Mouse (Mus musculus) ovary, postnatal 10 days (tissue): ENCODE results near the gene Tenm1.

ENCODE experiments used
- DNase-seq: peaks from one replicate; pipeline ENCODE4 v3.0.0; 2022; ENCODE audit warnings: low spot score

Gene Tenm1

DNA sequence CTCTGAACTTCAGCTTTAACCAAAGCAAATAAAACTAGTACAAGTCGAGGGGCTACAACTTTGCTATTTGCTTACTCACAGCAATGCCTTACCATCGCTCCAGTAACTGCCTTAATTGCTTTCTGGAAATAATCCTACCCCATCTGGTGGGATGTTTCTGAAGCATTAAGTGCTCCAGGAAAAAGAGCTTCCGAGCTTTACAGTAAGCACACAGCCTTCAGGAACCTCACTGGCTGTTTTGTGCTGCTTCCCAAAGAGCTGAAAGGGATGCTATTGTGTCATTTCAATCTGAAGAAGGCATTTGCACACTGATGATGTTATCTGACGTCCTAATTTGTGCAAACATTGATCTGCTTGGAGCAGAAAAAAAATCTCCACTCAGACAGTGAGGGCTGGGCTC, 647.4 kb downstream of the Tenm1 start:
- DNase-seq: no peak

DNA sequence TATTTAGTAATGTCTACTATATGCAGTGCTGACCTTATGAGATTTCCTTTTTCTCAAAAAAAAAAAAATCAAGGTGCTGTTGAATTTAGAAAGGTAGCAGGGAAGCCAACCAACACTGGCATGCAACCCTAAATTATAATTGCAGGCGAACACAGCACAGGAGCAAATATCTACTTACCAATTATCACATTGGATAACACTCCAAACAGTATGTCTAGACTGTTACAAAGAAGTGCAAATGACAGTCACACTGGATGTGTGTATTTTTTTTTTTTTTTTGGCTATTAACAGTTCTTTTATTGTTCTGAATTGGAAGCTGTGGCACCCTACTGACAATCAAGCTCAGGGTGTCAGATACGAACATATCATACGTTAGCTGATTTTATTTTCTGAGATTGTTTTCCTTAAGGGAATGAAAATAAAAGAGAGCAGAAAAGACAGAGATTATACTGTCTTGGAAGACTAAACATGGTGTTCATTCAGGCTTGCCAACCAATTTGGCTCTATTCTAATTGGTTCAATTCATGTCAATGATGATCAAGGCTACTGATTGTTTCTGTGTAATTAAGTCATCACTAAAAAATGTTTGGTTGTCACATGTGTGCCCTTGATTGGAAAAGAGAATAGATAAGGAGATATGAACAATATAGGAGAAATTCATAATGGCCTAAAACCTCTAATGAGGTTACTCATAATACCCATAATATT, 710.7 kb downstream of the Tenm1 start:
- DNase-seq: no peak

DNA sequence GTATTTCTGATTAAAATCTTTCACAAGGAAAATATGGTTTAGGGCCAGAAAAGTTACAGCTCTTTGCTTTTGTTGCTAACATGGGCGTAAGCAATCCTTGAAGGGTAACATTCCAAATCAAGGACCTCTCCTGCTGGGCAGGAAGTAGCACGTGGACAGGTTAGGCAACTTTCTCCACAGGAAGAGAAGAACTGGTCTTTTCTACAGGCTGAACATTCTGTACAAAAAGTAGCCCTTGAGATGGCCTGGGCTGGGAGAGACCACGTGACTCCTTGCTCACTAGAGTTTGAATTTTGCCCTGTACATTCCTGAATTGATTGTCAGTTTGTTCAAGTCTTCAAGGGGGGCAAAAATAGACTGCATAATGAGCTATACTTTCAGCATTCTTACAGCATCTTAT, 728.6 kb downstream of the Tenm1 start:
- no peak for DNase-seq

DNA sequence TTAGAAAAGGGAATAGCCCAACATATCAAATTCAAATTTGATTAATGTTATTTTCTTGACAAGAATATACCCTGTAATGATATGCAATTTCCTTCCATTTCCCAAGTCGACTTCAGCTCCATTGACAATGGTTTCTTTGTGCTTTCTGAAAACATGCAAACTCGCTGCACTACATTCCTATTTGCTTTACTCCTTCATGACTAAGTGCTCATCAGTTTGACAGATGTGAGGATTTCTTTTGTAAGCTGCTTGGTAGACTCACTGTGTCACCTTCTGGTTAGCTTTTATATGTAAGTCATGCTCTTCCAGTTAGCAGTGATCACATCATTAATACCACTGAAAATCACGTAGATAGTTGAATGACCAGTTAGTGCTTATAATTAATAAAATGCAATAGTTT, 781.8 kb downstream of the Tenm1 start:
- DNase-seq: no peak

DNA sequence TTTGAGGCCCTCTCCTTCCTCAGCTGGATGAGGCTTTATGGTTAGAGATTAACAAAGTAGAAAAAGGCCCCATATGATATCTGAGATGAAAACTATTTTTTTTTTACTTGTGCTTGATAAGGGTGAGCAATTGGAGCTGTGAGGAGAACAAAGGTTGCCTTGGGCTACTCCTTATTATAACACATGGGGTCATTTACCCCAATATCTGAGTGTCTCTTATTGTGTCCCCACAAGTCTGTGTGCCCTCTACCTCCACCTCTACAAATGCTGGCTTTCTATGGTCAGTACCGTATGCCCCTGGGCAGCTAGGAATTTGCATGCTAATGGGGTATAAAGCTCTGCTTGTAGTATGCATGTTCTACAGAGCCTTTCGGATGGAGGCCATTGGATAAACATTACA, 848.4 kb downstream of the Tenm1 start:
- DNase-seq: no peak

DNA sequence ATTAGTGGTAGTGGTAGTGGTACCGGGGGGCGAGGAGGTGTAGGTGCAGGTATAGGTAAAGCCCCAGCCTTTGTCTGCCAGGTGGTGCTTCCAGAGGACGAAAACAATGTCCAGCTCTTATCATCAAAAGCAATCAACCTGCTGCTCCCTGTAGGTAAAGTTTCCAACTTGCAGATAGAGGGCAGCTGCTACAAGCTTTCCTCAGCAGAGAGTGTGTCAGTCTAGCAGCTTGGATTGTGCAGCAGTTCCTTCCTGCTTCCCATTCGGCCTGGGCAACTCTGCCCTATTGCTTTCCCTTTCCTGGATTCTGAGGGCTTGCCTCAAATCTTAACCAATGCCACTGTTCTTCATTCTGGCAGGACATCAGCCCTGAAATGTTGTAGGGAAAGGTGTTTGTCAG, 870.2 kb downstream of the Tenm1 start:
- no peak for DNase-seq

DNA sequence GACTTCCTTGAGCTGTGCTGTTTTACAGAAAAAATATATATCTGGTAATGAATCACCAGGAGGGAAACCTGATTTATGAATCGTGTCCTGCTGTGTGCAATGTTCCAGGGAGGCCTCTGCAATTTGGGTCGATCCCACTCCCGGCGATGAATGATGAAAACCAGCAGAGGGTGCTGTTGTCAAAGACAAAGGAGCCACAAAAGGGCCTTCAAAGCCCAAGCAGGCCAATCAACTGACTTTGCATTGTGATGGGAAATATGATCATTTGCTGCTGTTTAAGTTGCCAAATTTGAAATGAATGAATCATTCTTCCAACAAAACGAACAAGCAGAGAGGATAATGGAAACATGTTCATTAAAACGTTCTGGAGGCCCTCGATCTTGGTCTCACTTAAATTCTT, 871.6 kb downstream of the Tenm1 start:
- no peak for DNase-seq

DNA sequence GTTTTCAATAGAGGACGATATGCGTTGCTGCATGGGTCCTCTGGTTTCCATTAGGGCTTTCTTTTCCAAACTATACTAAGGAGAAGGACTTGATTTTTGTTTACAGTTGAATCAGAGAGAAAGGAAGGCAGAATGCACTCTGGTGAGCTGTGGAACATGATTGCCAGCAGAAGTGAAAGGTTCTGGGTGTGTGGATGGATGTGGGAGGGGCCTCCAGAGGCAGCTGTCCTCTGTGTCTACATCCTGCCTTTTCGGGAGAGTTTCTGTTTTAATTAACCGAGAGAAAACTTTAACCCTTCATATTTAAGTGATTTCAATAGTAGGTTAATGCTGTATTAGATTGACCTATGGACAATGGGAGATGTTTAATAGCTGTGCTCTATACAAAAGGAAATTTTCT, 880.4 kb downstream of the Tenm1 start:
- no peak for DNase-seq

DNA sequence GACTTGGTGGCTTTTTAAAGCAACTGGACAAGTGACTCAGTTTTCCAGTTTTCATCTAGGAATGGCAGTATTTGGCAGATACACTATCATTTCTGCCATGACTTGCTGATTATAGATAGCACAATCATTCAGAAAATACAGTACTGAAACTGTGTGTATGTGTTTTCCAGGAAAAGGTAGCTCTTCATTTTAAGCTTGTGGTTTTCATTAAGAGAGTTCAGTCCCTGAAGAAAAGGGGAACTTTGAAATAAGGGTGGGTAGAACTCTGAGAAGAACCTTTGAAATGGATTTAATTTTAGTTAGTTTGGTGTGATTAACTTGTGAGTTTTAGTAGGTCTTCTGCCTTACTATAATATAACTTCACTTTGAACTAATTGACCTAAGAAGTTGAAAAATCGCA, 883.9 kb downstream of the Tenm1 start:
- DNase-seq: no peak

DNA sequence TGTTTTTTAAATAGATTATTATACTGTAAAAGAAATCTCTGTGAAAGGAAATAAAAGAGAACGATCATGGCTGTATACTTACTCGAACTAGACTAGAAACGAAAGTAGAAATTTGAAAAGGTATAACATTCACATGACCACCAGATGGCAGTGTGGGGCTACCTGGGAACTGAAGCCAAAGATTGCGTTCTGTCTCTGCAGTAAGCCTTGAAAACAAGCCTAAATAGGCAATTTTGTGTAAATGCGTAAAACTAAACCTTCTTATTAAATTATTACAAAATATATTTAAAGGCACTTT, 888.2 kb downstream of the Tenm1 start:
- peak; percentile 10 for DNase-seq

DNA sequence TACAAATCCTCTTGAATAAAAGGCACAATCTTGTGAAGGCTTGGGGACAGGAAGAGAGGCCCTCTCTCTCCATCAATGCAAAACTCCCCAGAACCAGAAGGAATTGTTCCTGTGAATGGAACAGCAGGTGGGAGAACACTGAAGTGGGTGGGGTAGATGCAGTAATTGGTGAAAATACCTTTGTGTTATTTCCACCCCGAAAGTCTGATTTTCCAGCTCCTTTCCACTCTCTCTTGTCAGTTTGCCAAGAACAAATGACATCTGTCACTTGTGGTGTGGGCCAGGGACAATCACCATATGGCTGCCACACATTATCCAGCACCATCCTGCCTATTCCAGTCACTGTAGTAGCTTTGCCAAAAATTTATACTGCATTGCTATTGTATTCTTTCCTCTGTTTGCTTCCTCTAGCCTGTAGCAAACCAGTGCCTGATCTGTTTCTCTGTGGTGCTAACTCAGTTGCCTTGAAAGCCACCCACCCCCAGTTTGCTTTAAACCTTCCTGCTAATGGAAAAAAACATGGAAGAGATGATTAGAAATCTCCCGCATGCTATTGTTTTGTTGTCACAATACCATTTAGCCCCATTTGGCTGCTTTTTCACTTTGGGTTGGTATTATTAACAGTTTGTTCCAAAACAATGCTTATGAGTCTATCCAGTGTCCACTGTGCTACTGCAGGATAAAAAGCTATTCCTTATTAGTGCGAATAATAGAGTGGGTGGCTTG, 888.7 kb downstream of the Tenm1 start:
- DNase-seq: no peak

DNA sequence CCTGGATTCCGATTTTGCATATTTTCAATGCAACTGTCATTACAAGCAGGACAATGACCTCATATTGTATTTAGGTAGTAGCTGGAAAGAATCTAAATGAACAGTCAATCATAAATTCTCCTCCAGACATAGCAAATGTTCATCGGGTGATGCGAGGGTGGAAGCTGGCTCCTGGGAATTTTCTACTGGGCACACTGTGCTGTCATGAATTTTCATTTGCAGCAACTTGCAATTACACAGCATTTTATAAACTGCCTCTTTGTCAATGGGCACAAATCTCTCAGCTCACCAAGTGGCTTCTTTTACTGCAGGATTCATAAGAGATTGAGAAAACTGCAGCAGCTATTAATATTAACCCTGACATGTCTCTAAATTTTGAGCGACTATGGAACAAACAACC, 898.2 kb downstream of the Tenm1 start:
- DNase-seq: no peak

DNA sequence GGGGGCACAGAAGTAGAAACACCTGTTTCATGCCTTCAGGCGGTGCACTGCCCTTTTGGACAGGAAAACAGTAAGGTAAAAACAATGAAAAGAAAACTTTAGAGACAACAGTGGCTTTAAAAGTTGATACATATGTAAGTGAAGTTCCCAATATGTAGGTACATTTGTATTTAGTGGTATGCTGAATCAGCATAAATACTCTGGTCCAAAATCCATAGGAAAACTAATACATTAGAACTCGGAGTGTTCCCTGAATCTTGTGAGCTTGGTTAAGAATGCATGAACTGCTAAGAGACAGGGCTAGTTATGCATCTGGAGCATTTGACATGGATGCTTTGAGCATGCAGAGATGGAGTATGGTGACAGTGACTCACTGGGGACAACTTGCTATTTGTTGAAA, 906.1 kb downstream of the Tenm1 start:
- no peak for DNase-seq

DNA sequence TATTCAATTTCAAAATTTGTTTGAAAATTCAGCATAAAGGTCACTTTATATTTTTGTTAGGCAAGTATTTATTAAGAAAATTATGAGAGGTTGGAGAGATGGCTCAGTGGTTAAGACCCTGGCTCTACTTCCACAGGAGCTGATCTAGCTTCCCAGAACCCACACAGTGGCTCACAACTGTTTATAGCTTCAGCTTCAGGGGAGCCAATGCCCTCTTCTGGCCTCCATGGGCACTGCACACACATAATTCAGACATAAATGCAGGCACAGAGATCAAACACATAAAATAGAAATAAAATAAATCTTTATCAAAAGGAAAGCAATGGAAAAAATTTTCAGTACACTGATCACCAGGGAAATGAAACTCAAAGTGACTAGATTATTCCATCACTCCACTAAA, 916.4 kb downstream of the Tenm1 start:
- no peak for DNase-seq

DNA sequence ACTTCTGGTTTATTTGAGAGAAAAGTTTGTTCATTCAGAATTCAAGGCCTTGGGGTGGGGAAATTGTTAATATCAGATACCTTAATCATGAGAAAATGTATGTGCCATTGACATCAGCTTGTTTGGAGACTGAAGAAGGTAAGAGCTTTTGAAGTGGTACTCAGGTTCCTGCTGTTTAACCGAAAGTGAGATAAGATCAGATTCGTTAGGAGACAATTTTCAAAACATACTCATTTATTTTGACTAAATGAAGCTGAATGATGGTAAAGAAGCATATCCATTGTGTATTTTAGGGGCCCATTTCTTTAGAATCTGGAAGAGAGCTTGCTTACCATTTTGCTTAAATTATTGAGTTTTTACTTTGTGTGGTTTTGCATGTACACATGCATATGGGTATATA, 917.8 kb downstream of the Tenm1 start:
- DNase-seq: no peak

DNA sequence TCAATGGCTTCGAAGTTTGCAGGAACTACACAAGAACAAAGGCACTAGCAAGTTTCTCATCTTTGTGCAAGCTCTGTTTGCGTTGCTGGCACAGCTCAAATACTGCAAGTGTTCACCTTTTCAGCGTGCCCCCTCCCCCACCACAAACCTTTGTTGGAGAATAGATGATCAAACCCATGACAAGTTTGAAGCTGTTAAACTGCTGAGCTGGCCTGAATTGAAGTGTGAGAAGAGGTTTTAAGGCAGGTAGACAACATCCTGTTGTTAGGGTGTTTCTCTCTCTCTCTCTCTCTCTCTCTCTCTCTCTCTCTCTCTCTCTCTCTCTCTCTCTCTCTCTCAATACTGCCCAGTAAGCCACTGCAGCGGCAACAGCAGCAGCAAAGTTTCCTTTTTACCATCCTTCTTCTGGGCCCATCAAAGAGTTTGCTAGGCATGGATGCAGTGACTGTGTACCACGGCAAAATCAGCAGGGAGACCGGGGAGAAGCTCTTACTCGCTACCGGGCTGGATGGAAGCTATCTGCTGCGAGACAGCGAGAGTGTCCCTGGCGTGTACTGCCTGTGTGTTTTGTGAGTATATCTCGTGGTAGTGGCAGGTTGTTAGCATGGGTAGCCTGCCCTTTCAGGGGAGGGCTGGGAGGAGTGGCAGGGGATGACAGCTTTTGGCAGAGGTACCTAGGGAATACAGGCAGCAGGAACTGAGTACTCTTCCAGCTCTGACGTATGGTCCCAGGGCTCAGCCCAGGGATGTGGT, 926.5 kb downstream of the Tenm1 start, which contains the start of gene Sh2d1a:
Sh2d1a (plus strand) TSS at position 163 of the 753 bp plus-strand sequence.
- no peak for DNase-seq

DNA sequence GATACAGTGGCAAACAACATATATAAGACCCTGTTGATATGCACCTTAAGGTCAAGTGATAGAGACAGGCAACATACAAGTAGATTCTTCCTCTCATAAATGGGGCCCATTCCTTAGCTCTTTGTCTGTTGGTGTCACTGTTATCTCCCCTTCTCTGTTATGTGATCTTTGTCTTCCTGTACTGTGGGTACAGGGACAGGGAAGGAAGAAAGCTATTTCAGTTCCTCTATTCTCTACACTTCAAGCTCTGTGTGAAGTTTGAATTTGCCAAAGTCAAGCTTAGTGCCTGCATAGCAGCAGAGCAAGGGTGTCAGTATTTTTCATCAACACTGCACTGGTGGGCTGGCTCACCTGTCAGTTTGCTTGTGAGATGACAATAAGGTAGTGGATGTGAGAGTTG, 928.4 kb downstream of the Tenm1 start:
- no peak for DNase-seq

DNA sequence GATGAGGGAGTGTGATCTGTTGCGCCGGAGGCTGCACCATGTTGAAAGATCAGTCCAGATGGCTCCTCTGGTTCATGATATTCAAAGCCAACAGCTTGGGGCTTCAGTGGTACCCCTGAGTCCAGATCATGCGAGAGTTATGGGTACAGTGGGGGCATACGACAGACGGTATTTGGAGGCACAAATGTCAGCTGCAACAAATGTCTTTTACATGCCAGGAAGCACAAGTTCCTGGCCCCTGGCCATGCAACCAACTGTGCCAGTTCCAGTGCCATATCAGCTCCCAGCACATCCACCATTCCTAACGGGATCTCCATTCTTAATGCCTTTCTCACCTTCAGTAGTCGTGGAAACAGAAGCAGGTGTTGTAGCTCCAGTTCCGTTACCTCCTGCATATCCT, 938.6 kb downstream of the Tenm1 start:
- no peak for DNase-seq

DNA sequence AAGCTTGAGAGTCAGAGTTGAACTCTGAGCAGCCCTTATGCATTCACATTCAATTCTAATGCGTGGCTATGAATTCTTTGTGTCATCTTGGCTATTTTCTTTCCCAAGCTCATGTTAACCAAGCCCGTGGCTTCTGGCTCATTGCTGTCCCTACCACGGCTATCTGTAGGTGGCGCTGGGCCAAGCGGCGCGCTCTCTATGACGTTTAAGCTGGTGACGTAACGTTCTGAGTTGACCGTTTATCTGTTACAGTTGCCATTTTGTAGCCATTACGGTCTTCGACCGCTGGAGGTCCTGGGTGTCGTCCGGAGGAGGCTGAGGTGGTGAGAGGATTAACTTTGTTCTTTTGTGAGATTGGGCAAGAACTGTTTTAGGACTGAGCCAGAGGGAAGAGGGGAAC, 939.5 kb downstream of the Tenm1 start, which contains the start of gene Tex13c2:
Tex13c2 (plus strand) TSS at position 246 of the 400 bp plus-strand sequence.
- DNase-seq: no peak
